Mouse (Mus musculus): Measurements from ENCODE around the gene Cplx3.

GRCm38 (mm10) chr9:57639661-57640328 lies 33.7 kb upstream of the Cplx3 start:
- TF ChIP-seq CTCF (IDR thresholded peaks at IDR 0.05; ENCODE audit: low read depth): no peak
- no peak for TF ChIP-seq EP300 (IDR thresholded peaks at IDR 0.05; ENCODE audit: low read depth)
